Mouse (Mus musculus) heart, adult 2 months (tissue): ENCODE results near the gene Olfr559. TPM values are rescaled to one million over a fixed set of nuclear protein-coding genes. Genes with fewer than 3 reads are reported as not detected.

Experiments
- DNase-seq, 2 experiments: peaks; one replicate each; pipeline ENCODE4 v3.0.0; 2021
- H3K27ac ChIP-seq: fragments of 200-600 bp; 2 replicates; pipeline ENCODE4 v1.8.1; 2022
- H3K27me3 ChIP-seq: fragments of 200-500 bp; 2 replicates; pipeline ENCODE4 v1.6.1; 2012; ENCODE audit warnings: mild to moderate bottlenecking, low read length, inconsistent platforms, mixed read lengths; ENCODE audit not compliant: control insufficient read depth, insufficient read depth
- H3K36me3 ChIP-seq: fragments of 200-500 bp; 2 replicates; pipeline ENCODE4 v1.6.1; 2012; ENCODE audit warnings: low read length, inconsistent platforms; ENCODE audit not compliant: control insufficient read depth, insufficient read depth
- H3K4me1 ChIP-seq: fragments of 200-500 bp; 2 replicates; pipeline ENCODE4 v1.6.1; 2011; ENCODE audit warnings: low read length; ENCODE audit not compliant: control insufficient read depth, insufficient read depth
- H3K4me3 ChIP-seq: fragments of 200-600 bp; 2 replicates; pipeline ENCODE4 v1.8.1; 2022
- H3K79me2 ChIP-seq: fragments of 200-500 bp; replicated peaks from 2 replicates; pipeline ENCODE4 v1.6.1; 2012; ENCODE audit warnings: mild to moderate bottlenecking, inconsistent platforms, low read length, moderate library complexity, mixed read lengths; ENCODE audit not compliant: control insufficient read depth, insufficient read depth
- H3K9ac ChIP-seq: fragments of 200-500 bp; 2 replicates; pipeline ENCODE4 v1.6.1; 2012; ENCODE audit warnings: low read depth, mild to moderate bottlenecking, control low read depth, inconsistent platforms, low read length, mixed read lengths
- CTCF ChIP-seq: fragments of 200-600 bp; IDR thresholded peaks from 2 replicates; pipeline ENCODE4 v1.8.1; 2022; ENCODE audit warnings: antibody characterized with exemption, mild to moderate bottlenecking, moderate library complexity
- EP300 ChIP-seq: fragments of 200-500 bp; IDR thresholded peaks from 2 replicates; pipeline ENCODE4 v1.6.1; 2011; ENCODE audit warnings: low read depth, low read length, control low read depth; ENCODE audit not compliant: insufficient read depth
- POLR2A ChIP-seq: fragments of 200-500 bp; IDR thresholded peaks from 2 replicates; pipeline ENCODE4 v1.6.1; 2011; ENCODE audit warnings: mild to moderate bottlenecking, low read depth, low read length, control low read depth; ENCODE audit not compliant: insufficient read depth
- WGBS: fragments of 180-500 bp; shearing (Covaris S2); methylation state at CpG from one replicate; pipeline ENCODE4 v1.1.7; 2018; 5-methylcytosine and 5-hydroxymethylcytosine counted together
- intact Hi-C: fragments of 180-260 bp; cut with DNase I; formaldehyde crosslinking; loops from one replicate; pipeline ENCODE4 v1.15.1; 2025
- polyA plus RNA-seq: library from polyadenylated mRNA; depleted of rRNA; stranded (reverse); fragments of >200 nt; gene quantifications from 2 replicates; pipeline ENCODE4 v1.2.3, GENCODE M21; 2012
- total RNA-seq, 2 experiments: library from RNA; stranded (reverse); gene quantifications; 2 replicates each; pipeline ENCODE4 v1.2.3; 2021

Olfr559 gene
- total and polyA plus RNA-seq, 3 experiments: not detected

GRCm38 (mm10) chr7:102718970-102719369 lies 8.3 kb downstream of the Olfr559 start, which contains the start of gene Olfr33:
Gene Olfr33, minus strand, starts transcription at chr7:102719070.
- no peak for DNase-seq
- H3K27ac ChIP-seq: no peak within 1 kb of the TSS
- H3K36me3 ChIP-seq: no peaks in the 10 kb centered on the region
- no peak within 1 kb of the TSS for H3K9ac ChIP-seq
- TF ChIP-seq EP300: no peak
- no peak for TF ChIP-seq POLR2A
- TF ChIP-seq CTCF: no peak
- H3K27me3 ChIP-seq: no peaks in the 10 kb centered on the region
- intact Hi-C loops: no loop called here
- H3K4me1 ChIP-seq: no peaks in the 10 kb centered on the region
- no peaks in the 10 kb centered on the region for H3K79me2 ChIP-seq
- 30% methylated on average over 1 of the region's 1 CpGs for WGBS
- H3K4me3 ChIP-seq: no peak within 1 kb of the TSS

- no peak within 1 kb of the TSS for H3K4me3 ChIP-seq
- H3K27ac ChIP-seq: no peak within 1 kb of the TSS
- no peak for TF ChIP-seq POLR2A
- no peak for TF ChIP-seq CTCF
- TF ChIP-seq EP300: no peak
- DNase-seq: no peak
- H3K36me3 ChIP-seq: no peaks in the 10 kb centered on the region
- no peaks in the 10 kb centered on the region for H3K79me2 ChIP-seq
- no peaks in the 10 kb centered on the region for H3K4me1 ChIP-seq
- no peaks in the 10 kb centered on the region for H3K27me3 ChIP-seq
- H3K9ac ChIP-seq: no peak within 1 kb of the TSS
- intact Hi-C loops: no loop called here
These were observed 25.4 kb downstream of the Olfr559 start, which contains the start of gene Olfr558 for GRCm38 (mm10) chr7:102701915-102702314. Gene Olfr558, plus strand, starts transcription at chr7:102702215.

GRCm38 (mm10) chr7:102698461-102698860 lies 28.8 kb downstream of the Olfr559 start:
- WGBS: 87% methylated on average over 7 of the region's 7 CpGs
- Histone ChIP-seq H3K4me1 (no peaks in the 10 kb centered on the region), H3K79me2 (no peaks in the 10 kb centered on the region), H3K36me3 (no peaks in the 10 kb centered on the region), H3K27ac (no peak overlapping the region), H3K4me3 (no peak overlapping the region), H3K9ac (no peak overlapping the region), H3K27me3 (no peaks in the 10 kb centered on the region; the same call in 1 of the 2 replicates)
- TF ChIP-seq EP300 (no peak), POLR2A (no peak), CTCF (no peak)
- intact Hi-C loops: no loop called here
- DNase-seq: no peak

- H3K27me3 ChIP-seq: no peaks in the 10 kb centered on the region; the same call in 1 of the 2 replicates
- H3K27ac ChIP-seq: no peak within 1 kb of the TSS; the same call in 1 of the 2 replicates
- no peaks in the 10 kb centered on the region for H3K4me1 ChIP-seq
- no peaks in the 10 kb centered on the region for H3K36me3 ChIP-seq
- intact Hi-C loops: no loop called here
- no peak within 1 kb of the TSS for H3K9ac ChIP-seq
- DNase-seq: peak in 1 of 2 experiments; percentile 45
- WGBS: 43% methylated on average over 5 of the region's 5 CpGs
- H3K4me3 ChIP-seq: no peak within 1 kb of the TSS
- no peaks in the 10 kb centered on the region for H3K79me2 ChIP-seq
- peak; percentile 89 for TF ChIP-seq CTCF
- TF ChIP-seq POLR2A: no peak
These were observed 31.7 kb downstream of the Olfr559 start, which contains the start of gene Olfr557 for GRCm38 (mm10) chr7:102695358-102696125. Gene Olfr557, plus strand, starts transcription at chr7:102695910.

GRCm38 (mm10) chr7:102686944-102687501 lies 40.3 kb downstream of the Olfr559 start, which contains the start of gene Trim68:
Gene Trim68, minus strand, starts transcription at chr7:102687327.
- TF ChIP-seq CTCF: no peak
- TF ChIP-seq POLR2A: peak; percentile 64
- H3K79me2 ChIP-seq: no peaks in the 10 kb centered on the region
- peak within 1 kb of the TSS; percentile 80 for H3K9ac ChIP-seq
- H3K36me3 ChIP-seq: peaks cover 4% of the 10 kb centered on the region; the same call in 1 of the 2 replicates
- H3K27ac ChIP-seq: peak within 1 kb of the TSS; percentile 84
- intact Hi-C loops: loop anchor here (5.0 kb wide), 1 partner anchor 125 kb away; no protein-coding TSS in a partner anchor
- H3K4me1 ChIP-seq: no peaks in the 10 kb centered on the region
- peak; percentile 89 to 94 for DNase-seq
- H3K27me3 ChIP-seq: no peaks in the 10 kb centered on the region
- peak within 1 kb of the TSS; percentile 63 for H3K4me3 ChIP-seq
- WGBS: under 1% methylated on average over 40 of the region's 40 CpGs

- DNase-seq: no peak
- H3K4me1 ChIP-seq: no peaks in the 10 kb centered on the region
- H3K27me3 ChIP-seq: no peaks in the 10 kb centered on the region
- intact Hi-C loops: no loop called here
- no peak overlapping the region for H3K9ac ChIP-seq
- peaks cover 3% of the 10 kb centered on the region for H3K36me3 ChIP-seq
- TF ChIP-seq CTCF (no peak), POLR2A (no peak), EP300 (no peak)
- no peak overlapping the region for H3K27ac ChIP-seq
- H3K4me3 ChIP-seq: no peak overlapping the region
- H3K79me2 ChIP-seq: no peaks in the 10 kb centered on the region
- 65% methylated on average over 1 of the region's 1 CpGs for WGBS
These were observed 45.4 kb downstream of the Olfr559 start for GRCm38 (mm10) chr7:102681916-102682315.
